Mouse (Mus musculus) CH12.LX (cell line): ENCODE measurements around the gene Alg2. TPM values are rescaled to one million over a fixed set of nuclear protein-coding genes. Genes with fewer than 3 reads are reported as not detected.

Source experiments
- DNase-seq: peaks from one replicate; pipeline ENCODE4 v3.0.0-alpha.2; 2013; ENCODE audit errors: extremely low read depth
- H3K27ac ChIP-seq: 2 replicates; pipeline ENCODE4 v1.5.1; 2012; ENCODE audit warnings: low read depth, mild to moderate bottlenecking, control low read depth, moderate library complexity; ENCODE audit not compliant: insufficient read depth
- H3K27me3 ChIP-seq: replicated peaks from 2 replicates; pipeline ENCODE3; 2012; ENCODE audit warnings: inconsistent platforms
- H3K36me3 ChIP-seq, 2 experiments: replicated peaks in 1 of 2; 2 replicates each; pipeline versions ENCODE3 to v1.6.1; 2012; ENCODE audit warnings: inconsistent platforms in 1 of 2, low read length in 1 of 2, mild to moderate bottlenecking in 1 of 2, mixed read lengths in 1 of 2, moderate library complexity in 1 of 2; ENCODE audit not compliant: control insufficient read depth in 1 of 2, insufficient read depth in 1 of 2
- H3K4me1 ChIP-seq, 2 experiments: 2 replicates each; pipeline ENCODE4 v1.6.1; 2012; ENCODE audit warnings: inconsistent platforms in 1 of 2, moderate library complexity in 1 of 2; ENCODE audit not compliant: insufficient read depth in 2 of 2, control insufficient read depth in 1 of 2
- H3K4me2 ChIP-seq: 2 replicates; pipeline ENCODE4 v1.6.1; 2012; ENCODE audit warnings: low read depth, mild to moderate bottlenecking, control low read depth; ENCODE audit not compliant: poor library complexity, insufficient read depth, severe bottlenecking
- H3K4me3 ChIP-seq, 3 experiments: fragments of 150-350 bp in 1 of 3; sonication (generic) in 1 of 3; replicated peaks in 1 of 3; 2 replicates each; pipeline versions ENCODE3 to v1.5.1; 2011 to 2012; ENCODE audit warnings: low read depth in 2 of 3, low read length in 2 of 3, mild to moderate bottlenecking in 2 of 3, moderate library complexity in 2 of 3, control low read depth in 1 of 3, improper control_type of control experiment in 1 of 3, inconsistent platforms in 1 of 3, mixed read lengths in 1 of 3; ENCODE audit not compliant: poor library complexity in 1 of 3
- H3K79me2 ChIP-seq: replicated peaks from 2 replicates; pipeline ENCODE4 v1.6.1; 2012; ENCODE audit warnings: mild to moderate bottlenecking, moderate library complexity; ENCODE audit not compliant: control insufficient read depth, poor library complexity, insufficient read depth, severe bottlenecking; ENCODE audit errors: extremely low read depth
- H3K9ac ChIP-seq: 2 replicates; pipeline ENCODE4 v1.6.1; 2012; ENCODE audit warnings: low read depth, mild to moderate bottlenecking, control low read depth, moderate library complexity; ENCODE audit not compliant: insufficient read depth
- H3K9me3 ChIP-seq: replicated peaks from 2 replicates; pipeline ENCODE3; 2012; ENCODE audit warnings: low read length, inconsistent platforms, mixed read lengths
- BHLHE40 ChIP-seq: IDR thresholded peaks from 2 replicates; pipeline ENCODE4 v1.6.1; 2011; ENCODE audit warnings: mild to moderate bottlenecking, low read depth, low read length, improper control_type of control experiment
- CHD1 ChIP-seq: IDR thresholded peaks from 2 replicates; pipeline ENCODE4 v1.6.1; 2012; ENCODE audit warnings: low read depth, low read length, improper control_type of control experiment, inconsistent platforms
- CHD2 ChIP-seq: IDR thresholded peaks from 2 replicates; pipeline ENCODE4 v1.6.1; 2011; ENCODE audit warnings: low read length, improper control_type of control experiment
- CTCF ChIP-seq, 2 experiments: IDR thresholded peaks in 1 of 2; conservative IDR thresholded peaks in 1 of 2; 2 replicates each; pipeline ENCODE4 v1.5.1; 2011 to 2012; ENCODE audit warnings: low read depth in 2 of 2, low read length in 2 of 2, improper control_type of control experiment in 1 of 2, inconsistent platforms in 1 of 2, mild to moderate bottlenecking in 1 of 2, moderate library complexity in 1 of 2
- E2F4 ChIP-seq: IDR thresholded peaks from 2 replicates; pipeline ENCODE4 v1.6.1; 2011; ENCODE audit warnings: low read depth, low read length, improper control_type of control experiment; ENCODE audit not compliant: insufficient replicate concordance
- ELF1 ChIP-seq: IDR thresholded peaks from 2 replicates; pipeline ENCODE4 v1.6.1; 2014; ENCODE audit warnings: low read depth, mild to moderate bottlenecking, inconsistent platforms, low read length, improper control_type of control experiment
- EP300 ChIP-seq: IDR thresholded peaks from 2 replicates; pipeline ENCODE4 v1.6.1; 2011; ENCODE audit warnings: low read length, improper control_type of control experiment
- ETS1 ChIP-seq: conservative IDR thresholded peaks from 2 replicates; pipeline ENCODE4 v1.6.1; 2012; ENCODE audit warnings: low read depth, mild to moderate bottlenecking, inconsistent platforms, low read length, improper control_type of control experiment, moderate library complexity
- GABPA ChIP-seq: IDR thresholded peaks from 2 replicates; pipeline ENCODE4 v1.6.1; 2012; ENCODE audit warnings: low read depth, low read length, improper control_type of control experiment, inconsistent platforms; ENCODE audit not compliant: insufficient replicate concordance
- HCFC1 ChIP-seq: IDR thresholded peaks from 2 replicates; pipeline ENCODE4 v1.6.1; 2012; ENCODE audit warnings: low read depth, mild to moderate bottlenecking, inconsistent platforms, low read length, improper control_type of control experiment
- IRF4 ChIP-seq: IDR thresholded peaks from 2 replicates; pipeline ENCODE4 v1.6.1; 2014; ENCODE audit warnings: low read depth, mild to moderate bottlenecking, inconsistent platforms, low read length, improper control_type of control experiment
- JUN ChIP-seq: IDR thresholded peaks from 2 replicates; pipeline ENCODE4 v1.6.1; 2011; ENCODE audit warnings: low read depth, mild to moderate bottlenecking, low read length, improper control_type of control experiment, moderate library complexity; ENCODE audit not compliant: insufficient read depth
- JUND ChIP-seq: conservative IDR thresholded peaks from 2 replicates; pipeline ENCODE4 v1.6.1; 2011; ENCODE audit warnings: low read depth, low read length, improper control_type of control experiment
- KAT2A ChIP-seq: IDR thresholded peaks from 2 replicates; pipeline ENCODE4 v1.6.1; 2012; ENCODE audit warnings: low read length, improper control_type of control experiment, inconsistent platforms; ENCODE audit not compliant: insufficient replicate concordance
- MAFK ChIP-seq: IDR thresholded peaks from 2 replicates; pipeline ENCODE4 v1.6.1; 2011; ENCODE audit warnings: low read length, improper control_type of control experiment; ENCODE audit not compliant: insufficient replicate concordance
- MAX ChIP-seq: IDR thresholded peaks from 2 replicates; pipeline ENCODE4 v1.6.1; 2011; ENCODE audit warnings: low read length, improper control_type of control experiment
- MEF2A ChIP-seq: IDR thresholded peaks from 2 replicates; pipeline ENCODE4 v1.6.1; 2014; ENCODE audit warnings: low read depth, mild to moderate bottlenecking, inconsistent platforms, low read length, improper control_type of control experiment, borderline replicate concordance
- MXI1 ChIP-seq: IDR thresholded peaks from 2 replicates; pipeline ENCODE4 v1.6.1; 2011; ENCODE audit warnings: mild to moderate bottlenecking, low read depth, low read length, improper control_type of control experiment
- MYC ChIP-seq: IDR thresholded peaks from 2 replicates; pipeline ENCODE4 v1.6.1; 2011; ENCODE audit warnings: low read depth, mild to moderate bottlenecking, improper control_type of control experiment, low read length
- NELFE ChIP-seq: IDR thresholded peaks from 2 replicates; pipeline ENCODE4 v1.6.1; 2011; ENCODE audit warnings: low read depth, low read length, improper control_type of control experiment
- NRF1 ChIP-seq: IDR thresholded peaks from 2 replicates; pipeline ENCODE4 v1.6.1; 2014; ENCODE audit warnings: low read depth, mild to moderate bottlenecking, inconsistent platforms, low read length, improper control_type of control experiment, moderate library complexity
- PAX5 ChIP-seq: IDR thresholded peaks from 2 replicates; pipeline ENCODE4 v1.6.1; 2012; ENCODE audit warnings: low read length, inconsistent platforms, mixed read lengths
- POLR2A ChIP-seq: IDR thresholded peaks from 2 replicates; pipeline ENCODE4 v1.6.1; 2011; ENCODE audit warnings: low read depth, mild to moderate bottlenecking, improper control_type of control experiment, low read length
- POLR2AphosphoS2 ChIP-seq: IDR thresholded peaks from 2 replicates; pipeline ENCODE4 v1.6.1; 2011; ENCODE audit warnings: low read depth, low read length, improper control_type of control experiment
- RAD21 ChIP-seq: IDR thresholded peaks from 2 replicates; pipeline ENCODE4 v1.6.1; 2011; ENCODE audit warnings: low read depth, mild to moderate bottlenecking, low read length, improper control_type of control experiment, moderate library complexity
- RCOR1 ChIP-seq: conservative IDR thresholded peaks from 2 replicates; pipeline ENCODE4 v1.6.1; 2012; ENCODE audit warnings: low read depth, mild to moderate bottlenecking, inconsistent platforms, low read length, improper control_type of control experiment
- SIN3A ChIP-seq: IDR thresholded peaks from 2 replicates; pipeline ENCODE4 v1.6.1; 2012; ENCODE audit warnings: low read length, improper control_type of control experiment, inconsistent platforms
- SMC3 ChIP-seq: IDR thresholded peaks from 2 replicates; pipeline ENCODE4 v1.6.1; 2011; ENCODE audit warnings: low read depth, low read length, improper control_type of control experiment
- TBP ChIP-seq: conservative IDR thresholded peaks from 2 replicates; pipeline ENCODE4 v1.6.1; 2011; ENCODE audit warnings: low read depth, low read length, improper control_type of control experiment
- TCF12 ChIP-seq: IDR thresholded peaks from 2 replicates; pipeline ENCODE4 v1.6.1; 2014; ENCODE audit warnings: low read depth, mild to moderate bottlenecking, inconsistent platforms, low read length, improper control_type of control experiment
- UBTF ChIP-seq: IDR thresholded peaks from 2 replicates; pipeline ENCODE4 v1.6.1; 2012; ENCODE audit warnings: low read depth, mild to moderate bottlenecking, inconsistent platforms, low read length, improper control_type of control experiment, moderate library complexity
- USF2 ChIP-seq: conservative IDR thresholded peaks from 2 replicates; pipeline ENCODE4 v1.6.1; 2011; ENCODE audit warnings: low read depth, low read length, improper control_type of control experiment
- ZC3H11A ChIP-seq: IDR thresholded peaks from 2 replicates; pipeline ENCODE4 v1.6.1; 2012; ENCODE audit warnings: low read depth, mild to moderate bottlenecking, inconsistent platforms, low read length, improper control_type of control experiment
- ZKSCAN1 ChIP-seq: IDR thresholded peaks from 2 replicates; pipeline ENCODE4 v1.6.1; 2012; ENCODE audit warnings: low read depth, inconsistent platforms, low read length, improper control_type of control experiment, borderline replicate concordance
- ZMIZ1 ChIP-seq: IDR thresholded peaks from 2 replicates; pipeline ENCODE4 v1.6.1; 2012; ENCODE audit warnings: low read depth, mild to moderate bottlenecking, inconsistent platforms, low read length, improper control_type of control experiment
- dilution Hi-C: fragments of 300-500 bp; cut with MboI; formaldehyde crosslinking; loops from 2 replicates; pipeline ENCODE4 v1.14.3; 2020; ENCODE audit warnings: low sequenced_read_pairs; ENCODE audit not compliant: extremely low pct_unique_long_range_greater_than_20kb, extremely low pct_ligation_motif_present
- in situ Hi-C: fragments of 300-500 bp; cut with MboI; formaldehyde crosslinking; loops from 3 replicates; pipeline ENCODE4 v1.14.3; 2019; ENCODE audit warnings: low sequenced_read_pairs, low pct_ligation_motif_present, low pct_unique_long_range_greater_than_20kb, mixed read lengths
- polyA plus RNA-seq: library from polyadenylated mRNA; unstranded; fragments of >175 nt; gene quantifications from 2 replicates; pipeline ENCODE4 v1.2.1, GENCODE M21; 2012; ENCODE audit warnings: low read depth; ENCODE audit not compliant: insufficient read length
- total RNA-seq, 2 experiments: library from RNA; depleted of rRNA; stranded (reverse); fragments of 300-350 nt in 1 of 2; fragments of >200 nt in 1 of 2; gene quantifications; 2 replicates each; pipeline ENCODE4 v1.2.3; 2012 to 2014

Alg2 gene
- total RNA-seq (2012; rRNA removed) (12.2 and 14.9 TPM in 2 replicates), total RNA-seq (2014; rRNA removed) (6.6 and 8.4 TPM in 2 replicates), polyA plus RNA-seq (27.1 and 28.9 TPM in 2 replicates)

DNA sequence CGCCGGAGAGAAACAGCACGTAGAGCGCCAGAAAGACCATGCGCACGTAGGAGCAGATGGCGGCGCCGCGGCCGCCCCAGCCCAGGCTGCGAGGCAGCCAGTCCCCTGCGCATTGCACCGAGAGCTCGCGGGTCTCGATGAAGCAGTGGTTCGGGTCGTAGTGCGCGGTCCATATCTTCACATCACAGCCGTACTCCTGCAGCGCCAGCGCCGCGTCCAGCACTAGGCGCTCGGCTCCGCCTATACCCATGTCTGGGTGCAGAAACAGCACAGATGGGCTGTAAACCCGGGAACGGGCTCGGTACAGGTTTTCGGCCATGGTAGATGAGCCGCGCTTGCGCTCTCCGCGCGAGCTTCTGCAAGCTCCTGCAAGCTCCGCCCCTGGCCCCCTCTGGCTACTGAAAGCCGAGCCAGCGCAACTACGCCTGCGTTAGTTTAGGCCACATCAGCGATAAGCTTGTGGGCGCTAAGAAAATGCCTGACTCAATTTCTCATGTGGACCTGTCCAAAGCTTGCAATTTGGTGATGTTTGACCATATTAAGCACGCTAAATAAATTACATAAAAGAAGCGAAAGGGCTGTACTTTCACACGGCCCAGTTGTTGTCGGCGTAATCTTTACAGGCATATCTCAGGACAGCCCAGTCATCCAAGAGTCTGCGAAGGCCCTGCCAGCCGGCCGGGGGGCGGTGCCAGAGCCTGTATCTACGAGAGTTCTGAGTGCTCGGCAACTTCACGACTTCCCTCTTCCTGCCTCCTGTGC lies at the start of gene Alg2, which contains the start of gene Sec61b:
Gene Alg2, minus strand, starts transcription at position 366 of the 762 bp plus-strand sequence.
Gene Sec61b, plus strand, starts transcription at position 691 of the 762 bp plus-strand sequence.
- Histone ChIP-seq H3K4me2 (peak within 1 kb of the TSS; percentile 95), H3K4me3 (peak within 1 kb of the TSS; percentile 95 to 99 (median 97)), H3K79me2 (peaks cover 47% of the 10 kb centered on the region), H3K4me1 (peaks cover 6 to 42% of the 10 kb centered on the region in 2 experiments), H3K9me3 (no peaks in the 10 kb centered on the region), H3K9ac (peak within 1 kb of the TSS; percentile 86), H3K27ac (peak within 1 kb of the TSS; percentile 83), H3K27me3 (no peaks in the 10 kb centered on the region), H3K36me3 (peaks cover 55 to 67% of the 10 kb centered on the region in 2 experiments)
- DNase-seq = peak; percentile 98
- dilution Hi-C loops = no loop called here
- in situ Hi-C loops = no loop called here
- TF ChIP-seq POLR2A (peak; percentile 83), PAX5 (no peak), EP300 (no peak), NELFE (peak; percentile 90), NRF1 (peak; percentile 88), TBP (peak; percentile 86), ZKSCAN1 (no peak), CTCF (conservative IDR thresholded peaks at IDR 0.05 in 1 of 2, IDR thresholded peaks at IDR 0.05 in 1 of 2; ENCODE audit: low read depth in 2 of 2, low read length in 2 of 2) (no peak; a peak in 1 of 4 replicates), MAX (peak; percentile 100), UBTF (no peak; the same call in 1 of the 2 replicates), RAD21 (no peak), BHLHE40 (no peak), MXI1 (peak; percentile 84; the same call in 1 of the 2 replicates), MAFK (peak; percentile 91), CHD2 (no peak), E2F4 (no peak), USF2 (no peak), RCOR1 (no peak), ZMIZ1 (peak; percentile 93), TCF12 (peak; percentile 71), CHD1 (no peak), JUND (no peak), KAT2A (peak; percentile 66; the same call in 1 of the 2 replicates), ZC3H11A (no peak), SMC3 (no peak), HCFC1 (peak; percentile 83), ETS1 (no peak), JUN (no peak), MYC (peak; percentile 51; the same call in 1 of the 2 replicates), ELF1 (peak; percentile 76), POLR2AphosphoS2 (peak; percentile 95; the same call in 1 of the 2 replicates), MEF2A (0 out of 2 replicates have a peak, but pooled peaks have one; percentile 34), SIN3A (peak; percentile 93), GABPA (no peak), IRF4 (no peak)
